In genomic region chr1:141884356-141884755, GRCm38 (mm10) we compare ENCODE assay signal across 25 mouse cellular contexts.
DNase-seq lines count a peak whose midpoint lies in the region; ATAC-seq lines count a peak whose summit lies in the region.
"Had no signal": no experiment of that assay in that cellular context is flagged by ENCODE, and none has a peak within 500 bp of the region (broad histone marks: within the 10 kb centered on the region; RNA-seq: fewer than 3 reads in every experiment).

No protein-coding gene starts in this region.

- peak; percentile 60 for ATAC-seq in heart, embryonic 16.5 days (replicated peaks; ENCODE audit: extremely low read depth, insufficient read depth, low FRiP score)
- ATAC-seq in inflammation-experienced regulatory T-cells, adult 6 months, result peak; percentile 94
- ATAC-seq: forebrain, postnatal 0 days had no signal

- DNase-seq in heart, postnatal 36 days, result no peak
- peak; percentile 13 for DNase-seq in thymus, postnatal 4 days
- DNase-seq in thymus, adult 18-20 months, result no peak
- no peak for DNase-seq in right cerebral cortex, postnatal 36 days (ENCODE audit: low spot score in 2 of 2)
- DNase-seq in embryo, embryonic 10.5 days (ENCODE audit: low spot score), result no peak
- DNase-seq in spleen, adult 18-20 months, result no peak
- DNase-seq: adrenal gland, adult 8-10 months; cerebellum, adult 8-10 months; cerebellum, postnatal 25 days; forebrain, postnatal 0 days; kidney, adult 11 months; kidney, postnatal 14 days; liver; lung, postnatal 36 days; midbrain, embryonic 14.5 days; right cerebral cortex, adult 18-20 months; right cerebral cortex, postnatal 4 days had no signal

- no peak overlapping the region for H3K27ac ChIP-seq in heart, embryonic 16.5 days (ENCODE audit: low read length)
- H3K27ac ChIP-seq: embryonic facial prominence, embryonic 13.5 days; hindbrain, embryonic 13.5 days; liver, embryonic 15.5 days; lung, embryonic 15.5 days had no signal

- no peaks in the 10 kb centered on the region for H3K9me3 ChIP-seq in heart, embryonic 16.5 days (replicated peaks; ENCODE audit: control insufficient read depth, low read length)
- H3K9me3 ChIP-seq: embryonic facial prominence, embryonic 13.5 days; hindbrain, embryonic 13.5 days; liver, embryonic 15.5 days; lung, embryonic 15.5 days had no signal

- H3K36me3 ChIP-seq in heart, embryonic 16.5 days (ENCODE audit: control insufficient read depth, insufficient read depth), result no peaks in the 10 kb centered on the region
- H3K36me3 ChIP-seq: embryonic facial prominence, embryonic 13.5 days; hindbrain, embryonic 13.5 days; liver, embryonic 15.5 days; lung, embryonic 15.5 days had no signal

- no peaks in the 10 kb centered on the region for H3K4me1 ChIP-seq in heart, embryonic 16.5 days (ENCODE audit: control insufficient read depth, insufficient read depth, low read length)
- H3K4me1 ChIP-seq: embryonic facial prominence, embryonic 13.5 days; hindbrain, embryonic 13.5 days; liver, embryonic 15.5 days; lung, embryonic 15.5 days had no signal

- no peak overlapping the region for H3K4me2 ChIP-seq in heart, embryonic 16.5 days (ENCODE audit: low read depth, low read length)
- H3K4me2 ChIP-seq: embryonic facial prominence, embryonic 13.5 days; hindbrain, embryonic 13.5 days; liver, embryonic 15.5 days; lung, embryonic 15.5 days had no signal

- H3K9ac ChIP-seq in heart, embryonic 16.5 days (ENCODE audit: low read length), result no peak overlapping the region
- H3K9ac ChIP-seq: embryonic facial prominence, embryonic 13.5 days; forebrain, postnatal 0 days; hindbrain, embryonic 13.5 days; liver, embryonic 15.5 days; lung, embryonic 15.5 days had no signal

- 70% methylated on average over 4 of the region's 4 CpGs for WGBS in heart, embryonic 16.5 days

- intact Hi-C loops in heart, postnatal 36 days (cut with DNase I), result no loop called here

- no peaks in the 10 kb centered on the region for H3K27me3 ChIP-seq in heart, embryonic 16.5 days (ENCODE audit: control insufficient read depth, insufficient read depth, low read length)
- H3K27me3 ChIP-seq: CH12.LX; embryonic facial prominence, embryonic 13.5 days; hindbrain, embryonic 13.5 days; liver, embryonic 15.5 days; lung, embryonic 15.5 days had no signal

- H3K4me3 ChIP-seq in heart, embryonic 16.5 days (ENCODE audit: low read length), result no peak overlapping the region
- H3K4me3 ChIP-seq: embryonic facial prominence, embryonic 13.5 days; erythroblast, embryonic 14.5 days; hindbrain, embryonic 13.5 days; liver, embryonic 15.5 days; lung, embryonic 15.5 days had no signal
